Mouse (Mus musculus) erythroblast, adult 5-6 weeks (primary cell): ENCODE data around the gene Arr3. TPM values are rescaled to one million over a fixed set of nuclear protein-coding genes. Genes with fewer than 3 reads are reported as not detected.

Source experiments
- total RNA-seq, 2 experiments: library from RNA; stranded (forward) in 1 of 2; stranded (reverse) in 1 of 2; fragments of 150-400 nt in 1 of 2; fragments of 200-764, 138-1000 nt in 1 of 2; gene quantifications; 2 replicates each; pipeline versions ENCODE4 v1.2.3 to v1.2.4; 2015 to 2017; ENCODE audit warnings: low replicate concordance in 2 of 2

Arr3 gene
- total RNA-seq, 2 experiments from 2014 or later = not detected

Other genes starting within 250 kb of the Arr3 start
- gene Otud6a, start 176.5 kb upstream of the Arr3 start, total RNA-seq (2015; ENCODE audit: low replicate concordance) = not detected in 2 replicates
- not detected in 2 replicates for gene Otud6a, start 176.5 kb upstream of the Arr3 start, total RNA-seq (2017; ENCODE audit: low replicate concordance)
- not detected in 2 replicates for gene Awat2, start 162.8 kb upstream of the Arr3 start, total RNA-seq (2015; ENCODE audit: low replicate concordance)
- not detected in 2 replicates for gene Awat2, start 162.8 kb upstream of the Arr3 start, total RNA-seq (2017; ENCODE audit: low replicate concordance)
- 15.7 and 22.1 TPM in 2 replicates for gene Igbp1, start 111.2 kb upstream of the Arr3 start, total RNA-seq (2015; ENCODE audit: low replicate concordance)
- 18.7 and 19.2 TPM in 2 replicates for gene Igbp1, start 111.2 kb upstream of the Arr3 start, total RNA-seq (2017; ENCODE audit: low replicate concordance)
- gene Dgat2l6, start 80.7 kb upstream of the Arr3 start, total RNA-seq (2015; ENCODE audit: low replicate concordance) = not detected in 2 replicates
- gene Dgat2l6, start 80.7 kb upstream of the Arr3 start, total RNA-seq (2017; ENCODE audit: low replicate concordance) = not detected in 2 replicates
- not detected in 2 replicates for gene Awat1, start 33.2 kb upstream of the Arr3 start, total RNA-seq (2015; ENCODE audit: low replicate concordance)
- not detected in 2 replicates for gene Awat1, start 33.2 kb upstream of the Arr3 start, total RNA-seq (2017; ENCODE audit: low replicate concordance)
- not detected in 2 replicates for gene P2ry4, start 10.6 kb upstream of the Arr3 start, total RNA-seq (2015; ENCODE audit: low replicate concordance)
- 0.14 TPM in 1 of 2 replicates, not detected in the other for gene P2ry4, start 10.6 kb upstream of the Arr3 start, total RNA-seq (2017; ENCODE audit: low replicate concordance)
- 17.3 and 25.9 TPM in 2 replicates for gene Kif4, start 20.2 kb downstream of the Arr3 start, total RNA-seq (2015; ENCODE audit: low replicate concordance)
- gene Kif4, start 20.2 kb downstream of the Arr3 start, total RNA-seq (2017; ENCODE audit: low replicate concordance) = 32.5 and 45.0 TPM in 2 replicates
- 31.6 and 33.2 TPM in 2 replicates for gene Pdzd11, start 21.1 kb downstream of the Arr3 start, total RNA-seq (2015; ENCODE audit: low replicate concordance)
- 7.6 and 10.2 TPM in 2 replicates for gene Pdzd11, start 21.1 kb downstream of the Arr3 start, total RNA-seq (2017; ENCODE audit: low replicate concordance)
- not detected in 2 replicates for gene Gdpd2, start 124.4 kb downstream of the Arr3 start, total RNA-seq (2015; ENCODE audit: low replicate concordance)
- 4.2 TPM in 1 of 2 replicates, not detected in the other for gene Gdpd2, start 124.4 kb downstream of the Arr3 start, total RNA-seq (2017; ENCODE audit: low replicate concordance)
- gene Dlg3, start 162.2 kb downstream of the Arr3 start, total RNA-seq (2015; ENCODE audit: low replicate concordance) = 0.84 TPM in 1 of 2 replicates, not detected in the other
- gene Dlg3, start 162.2 kb downstream of the Arr3 start, total RNA-seq (2017; ENCODE audit: low replicate concordance) = 0.34 and 1.4 TPM in 2 replicates